Mouse (Mus musculus): ENCODE results near the gene Syne3.

DNA sequence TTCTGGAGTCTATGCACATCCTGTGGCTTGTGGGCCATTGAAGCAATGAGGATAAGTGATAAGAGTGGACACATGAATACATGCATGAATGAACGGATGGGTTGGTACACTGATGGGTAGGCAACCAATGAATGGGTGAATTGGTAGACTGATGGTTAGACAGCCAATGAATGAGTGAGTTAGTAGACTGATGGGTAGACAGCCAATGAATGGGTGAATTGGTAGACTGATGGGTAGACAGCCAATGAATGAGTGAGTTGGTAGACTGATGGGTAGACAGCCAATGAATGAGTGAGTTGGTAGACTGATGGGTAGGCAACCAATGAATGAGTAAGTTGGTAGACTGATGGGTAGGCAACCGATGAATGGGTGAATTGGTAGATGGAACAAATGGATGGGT lies 91.7 kb downstream of the Syne3 start:
- TF ChIP-seq POLR2A (IDR thresholded peaks at IDR 0.05; ENCODE audit: control insufficient read depth, extremely low read depth, insufficient read depth, low read length, poor library complexity) (no peak), CTCF (IDR thresholded peaks at IDR 0.05; ENCODE audit: borderline replicate concordance, control insufficient read depth, extremely low read depth, insufficient read depth, low read length, poor library complexity) (no peak)

Data from thymus, adult 2 months (tissue).